Mouse (Mus musculus) left cerebral cortex, postnatal 4 days (tissue): ENCODE measurements at regions not wholly inside any gene's neighbourhood (a gene's known extent, or its start where the extent isn't known, plus 50 kb on each side); places are given as distances from the start of the nearest gene placed in this dataset.

Experiments
- DNase-seq: peaks from one replicate; pipeline ENCODE4 v3.0.0-alpha.2; 2022
- intact Hi-C: fragments of 180-260 bp; cut with DNase I; formaldehyde crosslinking; loops from one replicate; pipeline ENCODE4 v1.15.1; 2025

- no peak for DNase-seq
- intact Hi-C loops = no loop called here
Measured at GRCm38 (mm10) chr14:47795062-47795461, 146.8 kb downstream of the Ktn1 start.

- DNase-seq = no peak
- intact Hi-C loops = no loop called here
Measured at GRCm38 (mm10) chr14:47798203-47798602, 150.0 kb downstream of the Ktn1 start.

GRCm38 (mm10) chr14:47799564-47799963, 151.3 kb downstream of the Ktn1 start:
- intact Hi-C loops = no loop called here
- no peak for DNase-seq

GRCm38 (mm10) chr14:47805202-47805601, 157.0 kb downstream of the Ktn1 start:
- intact Hi-C loops = no loop called here
- DNase-seq = no peak

GRCm38 (mm10) chr14:47805771-47806535, 157.7 kb downstream of the Ktn1 start:
- intact Hi-C loops = no loop called here
- no peak for DNase-seq

- intact Hi-C loops = no loop called here
- DNase-seq = no peak
Measured at GRCm38 (mm10) chr14:47808097-47808910, 160.1 kb downstream of the Ktn1 start.

GRCm38 (mm10) chr14:47818224-47818623, 170.0 kb downstream of the Ktn1 start:
- intact Hi-C loops = no loop called here
- DNase-seq = no peak

- no peak for DNase-seq
- intact Hi-C loops = no loop called here
Measured at GRCm38 (mm10) chr14:47818641-47819040, 170.4 kb downstream of the Ktn1 start.

- DNase-seq = peak; percentile 70
- intact Hi-C loops = no loop called here
Measured at GRCm38 (mm10) chr14:47820571-47821143, 172.4 kb downstream of the Ktn1 start.

- intact Hi-C loops = no loop called here
- DNase-seq = no peak
Measured at GRCm38 (mm10) chr14:47823182-47823581, 174.9 kb downstream of the Ktn1 start.

GRCm38 (mm10) chr14:47823696-47824095, 175.4 kb downstream of the Ktn1 start:
- intact Hi-C loops = no loop called here
- no peak for DNase-seq

- no peak for DNase-seq
- intact Hi-C loops = no loop called here
Measured at GRCm38 (mm10) chr14:47825446-47825956, 177.3 kb downstream of the Ktn1 start.

- intact Hi-C loops = no loop called here
- no peak for DNase-seq
Measured at GRCm38 (mm10) chr14:47826545-47826944, 178.3 kb downstream of the Ktn1 start.

GRCm38 (mm10) chr14:47827623-47828022, 179.4 kb downstream of the Ktn1 start:
- intact Hi-C loops = no loop called here
- DNase-seq = no peak

- peak; percentile 44 for DNase-seq
- intact Hi-C loops = no loop called here
Measured at GRCm38 (mm10) chr14:47833696-47834095, 185.4 kb downstream of the Ktn1 start.

- DNase-seq = no peak
- intact Hi-C loops = no loop called here
Measured at GRCm38 (mm10) chr14:47835408-47835807, 187.2 kb downstream of the Ktn1 start.

GRCm38 (mm10) chr14:47839493-47840215, 191.4 kb downstream of the Ktn1 start:
- intact Hi-C loops = no loop called here
- no peak for DNase-seq

- intact Hi-C loops = no loop called here
Measured at GRCm38 (mm10) chr14:47844366-47844765, 196.1 kb downstream of the Ktn1 start.

GRCm38 (mm10) chr14:47848861-47849260, 200.6 kb downstream of the Ktn1 start:
- DNase-seq = no peak
- intact Hi-C loops = no loop called here

More at GRCm38 (mm10) chr14:47844366-47844765, 196.1 kb downstream of the Ktn1 start:
- DNase-seq = no peak

- DNase-seq = no peak
- intact Hi-C loops = no loop called here
Measured at GRCm38 (mm10) chr14:47856280-47856765, 208.1 kb downstream of the Ktn1 start.

- intact Hi-C loops = no loop called here
- DNase-seq = no peak
Measured at GRCm38 (mm10) chr14:47857271-47857670, 209.0 kb downstream of the Ktn1 start.
